Mouse (Mus musculus) regulatory T cell (primary cell): ENCODE measurements around the gene Mllt6.
"Not testable (repeated sequence)": the region's sequence is repeated elsewhere in the genome, so short reads cannot be mapped to it uniquely, and the experiment has no call there.

Source experiments
- in situ Hi-C: fragments of 300-600 bp; cut with MboI, MseI; formaldehyde crosslinking; loops from one replicate; pipeline ENCODE4 v1.15.1; 2025; ENCODE audit warnings: high pct_unique_total_duplicates

Gene Mllt6

DNA sequence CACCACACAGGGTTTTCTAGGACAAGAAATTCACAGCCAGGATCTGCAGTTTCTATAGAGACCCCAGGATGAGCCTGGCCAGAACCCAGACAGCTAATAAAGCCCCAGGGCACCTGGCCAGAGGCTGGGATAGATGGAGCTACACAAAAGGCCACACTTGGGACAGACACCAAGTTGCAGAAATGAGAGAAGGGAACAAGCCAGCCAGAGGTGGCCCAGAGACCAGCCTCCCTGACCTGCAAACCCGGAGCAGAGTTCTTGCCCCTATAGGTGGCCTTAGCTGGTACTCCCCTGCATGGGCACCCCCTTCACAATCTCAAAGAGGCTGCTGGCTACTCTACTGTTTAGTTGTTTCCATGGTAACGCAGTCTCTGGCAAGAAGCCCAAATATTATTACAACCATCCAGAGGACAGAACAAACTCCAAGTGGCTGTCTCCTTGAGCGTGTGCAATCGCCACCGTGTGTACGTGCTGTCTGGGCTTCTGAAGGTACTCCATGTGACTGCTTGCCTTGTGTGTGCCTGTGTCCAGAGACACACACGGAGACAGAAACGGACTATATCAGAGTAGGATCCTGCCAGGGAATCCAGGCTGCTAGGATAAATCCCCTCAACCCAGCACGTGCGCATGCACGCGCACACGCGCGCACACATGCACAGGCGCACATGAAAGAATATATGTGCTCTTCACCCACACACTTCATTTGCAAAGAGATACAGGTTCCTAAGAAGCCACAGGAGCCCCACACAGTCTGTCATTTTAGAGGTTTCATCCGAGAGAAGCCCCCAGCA is 31.9 kb downstream of the Mllt6 start:
- in situ Hi-C loops, result loop anchor here (5.0 to 10.0 kb wide), 2 partner anchors 43 to 60 kb away; no protein-coding TSS in a partner anchor

DNA sequence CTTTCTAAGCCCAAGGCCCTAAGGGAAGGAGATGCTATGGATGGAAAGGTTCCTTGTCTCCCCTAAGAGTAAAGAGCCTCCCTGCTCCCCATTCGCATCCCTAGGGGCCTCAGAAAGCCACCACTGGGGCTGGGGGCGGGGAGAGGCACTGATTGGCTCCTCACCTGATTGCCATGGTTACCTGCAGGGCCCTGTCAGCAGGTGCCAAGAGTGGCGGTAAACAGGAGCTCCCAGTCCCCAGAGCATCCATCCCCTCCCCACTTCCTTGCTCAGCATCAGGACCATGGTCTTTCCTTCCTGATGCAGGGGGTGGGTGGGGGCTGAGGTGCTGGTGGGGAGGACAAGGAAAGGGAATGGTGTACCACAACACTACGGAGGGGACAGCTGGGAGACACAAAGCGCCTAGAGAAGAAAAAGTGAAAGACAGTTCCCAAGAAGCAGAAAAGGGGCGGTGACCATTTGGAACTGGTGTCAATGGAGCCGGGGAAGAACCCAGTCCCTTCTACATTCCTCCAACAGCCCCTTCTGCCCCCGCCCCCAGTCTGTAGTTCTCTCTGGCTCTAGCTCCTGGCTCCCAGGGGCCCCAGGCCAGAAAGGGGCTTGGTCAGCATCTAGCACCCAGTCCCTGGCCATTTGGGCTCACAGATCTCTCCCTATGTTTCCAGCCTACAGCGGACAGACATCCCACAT is 32.6 kb downstream of the Mllt6 start:
- in situ Hi-C loops, result loop anchor here (5.0 to 10.0 kb wide), 2 partner anchors 44 to 61 kb away; no protein-coding TSS in a partner anchor

DNA sequence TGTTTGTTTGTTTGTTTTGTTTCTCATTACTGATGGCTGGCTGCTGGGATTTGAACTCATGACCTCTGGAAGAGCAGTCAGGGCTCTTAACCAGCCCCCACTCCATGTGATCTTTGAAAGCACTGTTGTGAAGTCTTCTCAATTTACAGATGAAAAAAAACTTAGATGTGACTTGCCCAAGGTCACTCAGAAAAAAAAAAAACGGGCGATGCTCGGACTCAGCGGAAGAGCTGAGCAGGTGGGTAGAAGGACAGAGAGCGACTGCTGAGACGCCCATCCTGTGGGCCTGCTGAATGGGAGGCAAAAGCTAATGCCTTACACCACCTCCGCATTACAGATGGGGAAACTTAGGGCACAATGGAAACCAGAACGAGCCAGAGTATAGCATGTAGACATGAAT is 33.5 kb downstream of the Mllt6 start:
- in situ Hi-C loops, result loop anchor here (5.0 to 10.0 kb wide), 2 partner anchors 44 to 62 kb away; no protein-coding TSS in a partner anchor

DNA sequence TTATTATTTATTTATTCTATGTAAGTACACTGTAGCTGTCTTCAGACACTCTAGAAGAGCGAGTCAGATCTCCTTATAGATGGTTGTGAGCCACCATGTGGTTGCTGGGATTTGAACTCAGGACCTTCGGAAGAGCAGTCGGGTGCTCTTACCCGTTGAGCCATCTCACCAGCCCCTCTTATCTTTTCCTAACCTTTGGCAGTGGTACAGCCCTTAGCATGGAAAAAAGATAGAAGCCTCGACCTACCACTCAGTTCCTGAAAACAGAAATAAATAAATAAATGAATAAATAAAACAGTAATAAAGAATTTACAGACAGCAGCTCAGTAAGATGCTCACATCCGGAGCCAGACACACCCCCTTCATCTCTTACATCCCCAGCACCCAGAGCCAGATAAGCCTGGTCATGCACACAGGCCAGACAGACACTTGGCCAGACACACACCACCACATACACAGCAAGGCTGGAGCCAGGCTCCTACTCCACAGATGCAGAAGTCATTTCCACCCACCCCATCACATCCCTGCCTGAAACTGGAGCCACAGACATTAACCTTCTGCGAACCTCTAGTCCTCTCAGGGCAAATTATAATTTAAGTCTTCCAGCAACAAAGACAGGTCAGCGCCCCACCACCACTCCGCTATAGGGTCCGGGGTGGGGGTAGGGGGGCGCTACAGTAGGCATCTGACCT is 34.1 kb downstream of the Mllt6 start:
- in situ Hi-C loops, result loop anchor here (5.0 to 10.0 kb wide), 2 partner anchors 45 to 63 kb away; no protein-coding TSS in a partner anchor

DNA sequence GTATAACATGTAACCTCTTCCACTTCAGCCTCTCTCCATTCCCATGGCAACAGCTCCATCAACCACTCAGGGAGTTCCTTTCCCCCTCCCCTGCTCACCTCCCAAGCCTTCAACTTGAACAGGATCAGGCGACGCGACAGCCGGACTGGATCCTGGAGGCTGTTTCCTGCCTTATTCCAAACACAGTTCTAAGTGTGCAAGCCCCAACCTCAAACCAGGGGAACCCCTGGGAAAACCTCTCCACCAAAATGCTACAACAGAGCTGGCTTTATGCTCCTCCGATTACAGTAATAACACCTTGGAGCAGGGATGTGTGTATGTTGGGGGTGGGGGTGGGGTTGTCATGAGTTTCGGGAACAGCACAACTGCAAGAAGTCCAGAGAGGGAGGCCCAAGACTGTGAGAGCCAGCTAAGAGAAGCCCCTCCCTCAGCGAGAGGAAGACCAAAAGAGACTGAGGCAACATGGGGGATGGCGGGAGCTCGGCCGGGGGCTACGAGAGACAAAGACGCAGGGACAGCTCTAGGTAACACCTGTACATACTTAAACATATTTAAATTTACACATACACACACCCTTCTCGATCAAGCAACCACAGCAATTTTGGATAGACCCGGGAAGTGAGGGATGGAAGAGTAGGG is 34.8 kb downstream of the Mllt6 start:
- in situ Hi-C loops, result loop anchor here (5.0 to 10.0 kb wide), 2 partner anchors 46 to 63 kb away; no protein-coding TSS in a partner anchor

DNA sequence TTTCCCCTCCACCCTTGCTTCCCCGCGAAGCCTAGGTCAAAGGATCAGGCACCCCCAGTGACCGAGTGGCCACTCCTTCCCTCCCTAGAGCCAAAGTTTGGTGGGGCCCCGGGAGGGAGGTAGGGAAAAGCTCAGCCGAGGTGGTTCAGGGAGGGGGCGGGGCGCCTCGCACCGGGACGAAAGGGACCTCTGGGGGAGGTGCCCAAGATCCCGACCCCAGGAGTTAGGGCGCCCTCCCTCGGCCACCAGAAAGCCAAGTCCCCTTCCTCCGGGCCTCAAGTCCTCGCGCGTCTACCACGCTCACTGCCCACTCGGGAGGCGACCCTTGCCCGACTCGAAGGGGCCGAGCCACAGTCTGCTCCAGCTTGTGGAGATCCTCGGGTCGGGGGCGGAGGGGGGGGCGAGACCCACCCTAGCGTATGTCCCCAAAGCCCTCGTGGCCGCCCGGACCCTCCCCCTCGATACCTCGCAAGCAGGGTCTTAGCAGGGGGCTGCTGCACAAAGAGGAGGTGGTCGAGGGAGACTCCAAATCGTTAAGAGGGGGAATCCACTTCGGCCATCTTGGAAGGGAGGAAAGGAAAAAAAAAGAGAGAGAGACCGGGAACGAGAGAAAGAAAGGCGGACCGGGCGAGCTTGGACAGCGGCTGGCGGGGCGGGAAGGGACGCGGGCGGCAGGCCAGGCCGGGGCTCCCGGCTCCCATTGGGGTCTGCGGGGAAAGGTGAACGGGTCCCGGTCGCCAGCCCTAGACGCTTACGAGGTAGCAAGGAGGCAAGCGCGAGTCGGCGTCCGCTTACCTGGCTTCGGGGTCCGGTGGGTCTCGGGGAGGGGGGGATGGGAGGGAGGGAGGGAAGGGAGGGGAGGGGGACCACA is 35.8 kb downstream of the Mllt6 start:
- in situ Hi-C loops, result loop anchor here (5.0 to 10.0 kb wide), 2 partner anchors 47 to 64 kb away; no protein-coding TSS in a partner anchor

DNA sequence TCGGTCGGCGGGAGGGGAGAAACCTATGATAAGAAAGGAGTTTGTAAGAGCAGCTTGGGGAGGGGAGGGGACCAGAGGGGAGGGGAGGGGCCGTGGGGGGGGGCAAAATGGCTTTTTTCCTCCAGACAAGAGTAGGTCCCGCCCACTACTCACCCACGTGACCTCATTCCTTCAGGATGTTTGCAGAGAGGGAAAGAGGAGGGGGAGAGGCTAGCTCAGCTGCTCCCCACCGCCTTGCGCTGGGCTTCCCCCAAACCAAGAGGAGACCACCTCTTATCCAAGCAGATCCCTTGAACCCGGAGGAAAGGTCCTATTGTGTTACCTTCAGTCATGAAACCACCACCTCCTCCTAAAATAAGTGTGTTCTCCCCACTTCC is 36.4 kb downstream of the Mllt6 start:
- in situ Hi-C loops, result loop anchor here (5.0 to 10.0 kb wide), 4 partner anchors 38 to 293 kb away; no protein-coding TSS in a partner anchor

DNA sequence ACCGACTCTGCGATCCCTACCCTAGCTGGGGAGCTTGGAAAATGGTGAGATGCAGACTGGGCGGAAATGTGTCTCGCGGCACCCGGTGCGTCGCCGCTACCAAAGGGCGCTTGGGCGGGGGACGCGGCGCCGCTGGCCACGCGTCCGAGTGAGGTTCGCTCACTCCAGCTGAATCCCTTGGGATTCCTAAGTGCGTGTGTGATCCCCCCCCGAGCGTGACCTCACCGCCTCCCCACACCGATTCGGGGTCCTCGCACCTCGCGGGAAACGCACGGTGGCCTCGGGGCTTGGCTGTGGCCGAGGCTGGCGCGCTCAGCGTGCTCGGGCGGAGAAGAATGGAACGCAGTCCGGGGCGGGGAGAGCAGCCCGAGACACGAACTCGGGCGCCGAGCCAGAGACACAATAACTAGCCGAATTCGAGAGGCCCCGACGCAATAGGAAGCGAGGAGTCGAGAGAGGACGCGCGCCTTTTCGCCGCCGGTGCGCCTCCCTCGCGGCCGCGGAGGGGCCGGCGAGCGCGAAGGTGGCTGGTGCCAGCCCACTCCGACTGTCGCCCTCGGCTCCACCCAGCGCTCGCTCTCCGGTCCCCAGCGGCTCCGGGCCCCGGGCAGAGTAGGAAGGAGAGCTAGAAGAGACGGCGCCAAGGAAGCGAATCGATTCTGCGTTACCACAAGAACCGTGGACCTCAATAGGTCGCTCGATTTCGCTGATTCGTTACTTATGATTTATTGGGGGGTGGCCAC is 37.0 kb downstream of the Mllt6 start, which contains the start of gene Pcgf2:
Gene Pcgf2, minus strand, starts transcription at position 495 of the 743 bp plus-strand sequence.
- in situ Hi-C loops, result loop anchor here (5.0 kb wide), 2 partner anchors 37 to 292 kb away; no protein-coding TSS in a partner anchor

DNA sequence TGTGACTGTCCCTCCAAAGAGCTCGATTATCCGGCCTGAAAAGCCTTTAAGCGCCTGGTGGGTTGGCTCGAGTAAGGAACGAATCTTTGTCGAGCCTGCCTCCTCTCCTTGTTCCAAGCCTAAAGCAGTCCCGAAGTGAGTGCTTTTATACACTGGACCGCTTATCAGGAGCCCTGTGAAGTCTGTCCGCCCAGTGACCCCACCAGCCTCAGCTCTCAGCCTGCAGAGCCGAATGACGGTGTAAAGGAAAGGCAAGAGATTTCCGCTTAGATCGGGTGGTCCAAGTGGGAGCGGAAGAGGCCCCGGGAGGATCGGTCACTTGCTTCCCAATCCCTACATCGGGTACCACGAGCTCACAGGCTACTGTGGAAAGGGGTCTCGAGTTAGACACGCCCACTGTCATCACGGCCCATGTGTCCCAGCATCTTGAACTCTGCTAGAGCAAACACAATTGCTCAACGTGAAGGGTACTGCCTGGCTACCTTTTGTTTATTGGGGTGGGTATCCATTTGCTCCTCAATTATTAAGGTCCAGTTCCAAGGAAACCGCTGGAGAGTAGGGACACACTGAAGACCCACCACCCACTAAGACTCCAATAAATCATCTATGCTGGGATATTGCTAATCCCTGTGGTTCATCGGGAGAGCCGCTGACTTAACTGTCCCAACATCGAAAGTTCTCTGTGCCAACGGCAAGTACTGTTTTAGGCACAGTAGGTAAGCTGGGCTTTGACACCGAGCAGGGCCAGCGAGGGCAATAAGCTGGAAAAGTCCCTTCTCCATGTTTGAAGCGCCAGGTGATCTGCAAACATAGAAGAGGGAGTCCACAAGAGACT is 37.7 kb downstream of the Mllt6 start:
- in situ Hi-C loops, result loop anchor here (5.0 kb wide), 2 partner anchors 36 to 291 kb away; no protein-coding TSS in a partner anchor

DNA sequence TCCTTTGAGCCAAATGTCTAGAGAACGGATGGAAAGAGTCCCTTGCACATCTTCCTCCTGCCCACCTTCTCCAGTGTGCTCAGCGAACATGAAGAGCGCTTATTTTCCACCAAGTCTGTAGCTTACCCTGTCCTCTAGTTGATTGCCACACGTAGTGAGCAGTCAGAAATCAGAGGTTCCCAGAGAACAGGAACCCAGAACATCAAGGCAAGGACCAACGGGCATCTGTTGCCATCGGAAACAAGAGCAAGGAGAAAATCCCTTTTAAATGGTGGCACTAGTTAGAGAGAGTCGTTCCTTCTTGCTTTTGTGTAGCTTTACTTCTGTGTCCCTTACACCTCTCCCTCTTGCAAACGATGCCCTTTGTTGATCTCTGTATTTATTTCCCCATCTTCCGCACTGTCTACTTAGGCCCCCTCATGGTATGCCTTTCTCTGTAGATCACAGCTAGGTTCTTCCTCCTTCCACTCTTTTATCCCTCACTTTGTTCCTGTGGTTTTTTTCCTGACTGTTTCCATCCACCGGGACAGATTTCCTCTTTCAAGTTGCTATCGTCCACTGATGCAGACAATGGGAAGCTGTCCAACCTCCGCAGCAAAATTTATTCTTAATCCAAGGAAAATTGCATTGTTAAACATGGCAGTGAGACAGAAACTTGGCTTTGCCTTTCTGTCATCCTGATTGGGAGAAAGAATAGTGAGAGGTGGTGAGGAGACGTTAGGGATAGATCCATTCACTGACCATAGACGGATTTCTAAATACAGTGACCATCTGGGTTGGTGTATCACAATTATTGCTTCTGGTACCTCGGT is 38.6 kb downstream of the Mllt6 start:
- in situ Hi-C loops, result loop anchor here (5.0 kb wide), 2 partner anchors 36 to 291 kb away; no protein-coding TSS in a partner anchor

DNA sequence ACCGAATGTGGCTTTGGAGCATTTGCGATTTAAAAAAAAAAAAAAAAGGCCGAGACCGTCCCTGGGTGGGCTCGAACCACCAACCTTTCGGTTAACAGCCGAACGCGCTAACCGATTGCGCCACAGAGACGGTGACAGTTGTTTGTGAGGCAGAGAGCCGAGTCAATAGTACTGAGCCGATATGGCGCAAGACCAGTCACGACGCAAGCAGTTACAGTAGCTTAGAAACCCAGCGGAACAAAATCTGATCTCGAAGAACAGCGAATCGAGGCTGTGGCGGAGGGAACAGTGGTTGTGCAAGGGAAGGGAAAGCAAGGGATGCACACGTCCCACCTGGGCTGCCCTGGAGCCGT is 39.2 kb downstream of the Mllt6 start:
- in situ Hi-C loops, result loop anchor here (5.0 kb wide), 2 partner anchors 35 to 290 kb away; no protein-coding TSS in a partner anchor

DNA sequence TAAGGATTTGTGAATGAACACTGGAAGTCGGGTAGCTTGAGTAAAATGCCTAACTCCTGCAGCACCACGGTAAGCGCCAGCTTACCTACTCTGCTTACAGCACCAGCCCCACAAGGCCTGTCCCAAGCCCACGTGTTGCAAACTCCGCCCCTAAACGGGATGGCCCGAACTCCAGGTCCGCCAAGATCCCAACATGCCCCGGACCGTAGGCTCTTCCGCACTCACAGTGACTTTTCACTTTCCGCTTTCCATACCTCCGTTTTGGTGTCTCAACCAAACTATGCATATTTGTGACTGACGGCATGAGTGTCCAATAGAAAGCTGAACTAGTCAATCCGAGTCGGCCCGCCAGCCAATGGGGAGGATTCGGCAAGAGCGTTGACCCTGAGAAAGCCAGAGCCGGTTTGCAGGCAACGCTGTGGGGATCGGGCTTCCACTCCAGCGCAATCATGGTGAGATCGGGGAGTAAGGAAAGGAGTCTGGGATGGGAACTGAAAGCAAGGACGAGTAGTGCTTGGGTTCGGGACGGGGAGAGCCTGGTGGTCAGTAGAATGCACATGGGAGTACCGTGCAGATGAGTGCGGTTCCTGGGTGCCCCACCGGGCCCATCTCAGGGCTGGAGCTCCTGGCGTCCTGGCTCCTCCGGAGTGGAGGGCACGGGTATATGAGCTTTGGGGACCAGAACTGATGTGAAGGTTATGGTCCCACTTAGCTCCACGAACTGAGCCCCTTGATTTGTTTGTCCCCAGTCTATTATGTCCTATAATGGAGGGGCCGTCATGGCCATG is 40.0 kb downstream of the Mllt6 start, which contains the start of gene Psmb3:
Gene Psmb3, plus strand, starts transcription at position 361 of the 788 bp plus-strand sequence.
- in situ Hi-C loops, result loop anchor here (5.0 kb wide), 2 partner anchors 34 to 289 kb away; no protein-coding TSS in a partner anchor

DNA sequence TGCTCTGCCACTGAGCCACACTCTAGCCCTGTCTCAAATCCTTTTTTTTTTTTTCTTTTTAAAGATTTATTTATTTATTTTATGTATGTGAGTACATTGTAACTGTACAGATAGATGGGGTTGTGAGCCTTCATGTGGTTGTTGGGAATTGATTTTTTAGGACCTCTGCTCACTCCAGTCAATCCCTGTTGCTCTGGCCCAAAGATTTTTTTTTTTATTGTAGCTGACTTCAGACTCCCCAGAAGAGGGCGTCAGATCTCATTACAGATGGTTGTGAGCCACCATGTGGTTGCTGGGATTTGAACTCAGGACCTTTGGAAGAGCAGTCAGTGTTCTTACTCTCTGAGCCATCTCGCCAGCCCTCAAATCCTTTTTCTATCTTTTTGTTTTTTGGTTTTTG is 46.9 kb downstream of the Mllt6 start:
- in situ Hi-C loops, result not testable (repeated sequence)

DNA sequence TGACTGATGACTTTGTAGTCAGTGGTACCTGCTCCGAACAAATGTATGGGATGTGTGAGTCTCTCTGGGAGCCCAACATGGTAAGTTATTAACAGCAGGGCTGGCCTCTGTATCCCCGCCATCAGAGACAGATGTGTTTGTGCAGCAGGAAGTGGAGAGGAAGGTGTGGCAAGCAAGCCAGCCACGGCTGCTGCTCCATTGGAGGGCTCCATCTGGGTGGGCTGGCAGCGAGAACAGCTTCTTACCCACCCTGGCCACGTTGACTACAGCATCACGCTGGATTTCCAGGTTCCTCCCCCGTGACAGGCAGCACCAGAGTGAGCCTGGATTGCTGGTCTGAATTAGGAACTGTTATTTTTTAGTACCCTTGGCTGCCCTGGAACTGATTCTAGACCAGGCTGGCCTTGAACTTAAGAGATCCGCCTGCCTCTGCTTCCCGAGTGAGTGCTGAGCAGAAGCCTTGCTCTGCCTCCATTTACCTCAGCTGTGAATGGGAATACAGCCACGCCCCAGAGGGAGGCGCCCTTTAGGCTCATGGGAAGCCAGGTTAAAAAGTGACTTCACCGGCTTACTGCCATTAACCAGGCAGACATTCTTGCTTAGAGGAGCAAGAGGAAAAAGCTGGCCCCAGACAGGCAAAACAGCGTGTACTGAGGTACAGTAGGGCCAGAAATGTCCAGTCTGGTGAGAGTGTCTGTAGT is 48.1 kb downstream of the Mllt6 start:
- in situ Hi-C loops, result no loop called here

DNA sequence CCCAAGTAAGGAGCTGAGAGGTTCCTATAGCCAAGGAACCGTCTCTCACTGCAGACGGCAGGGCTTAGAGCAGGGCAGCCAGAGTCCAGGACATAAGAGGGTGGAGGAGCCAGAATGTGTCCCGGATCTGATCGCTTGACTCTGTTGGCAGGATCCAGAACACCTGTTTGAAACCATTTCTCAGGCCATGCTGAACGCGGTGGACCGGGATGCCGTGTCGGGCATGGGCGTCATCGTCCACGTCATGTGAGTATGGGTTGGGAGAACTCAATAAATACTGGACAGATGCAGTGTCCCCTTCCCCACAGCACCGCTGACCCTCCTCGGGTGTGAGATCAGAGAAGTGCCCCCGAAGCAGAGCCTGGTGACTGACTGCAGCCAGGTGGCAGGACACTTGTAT is 49.1 kb downstream of the Mllt6 start:
- in situ Hi-C loops, result no loop called here

DNA sequence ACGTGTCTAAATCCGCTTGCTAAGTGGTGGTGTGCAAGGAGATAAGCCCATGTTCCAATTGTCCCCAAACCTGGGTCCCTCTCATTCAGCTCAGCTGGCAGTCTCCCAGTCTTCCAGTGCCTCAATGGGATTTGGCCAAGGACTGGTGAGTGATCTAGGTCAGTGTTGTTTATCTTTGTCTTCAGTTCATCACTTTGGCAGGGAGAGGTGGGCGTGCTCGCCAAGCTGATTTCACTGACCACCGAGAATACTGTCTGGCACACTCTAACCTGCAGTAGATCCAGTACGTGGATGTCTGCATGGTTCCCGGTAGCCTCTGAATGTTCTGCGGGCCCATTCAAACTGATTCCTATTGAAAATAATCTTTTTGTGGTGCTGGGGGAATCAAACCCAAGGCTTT is 50.7 kb downstream of the Mllt6 start:
- in situ Hi-C loops, result no loop called here
